Mouse (Mus musculus): ENCODE data around the gene Pde4dip.
A peak's percentile ranks its signal among the peaks of the same experiment; 100 is the strongest.

The Pde4dip gene

DNA sequence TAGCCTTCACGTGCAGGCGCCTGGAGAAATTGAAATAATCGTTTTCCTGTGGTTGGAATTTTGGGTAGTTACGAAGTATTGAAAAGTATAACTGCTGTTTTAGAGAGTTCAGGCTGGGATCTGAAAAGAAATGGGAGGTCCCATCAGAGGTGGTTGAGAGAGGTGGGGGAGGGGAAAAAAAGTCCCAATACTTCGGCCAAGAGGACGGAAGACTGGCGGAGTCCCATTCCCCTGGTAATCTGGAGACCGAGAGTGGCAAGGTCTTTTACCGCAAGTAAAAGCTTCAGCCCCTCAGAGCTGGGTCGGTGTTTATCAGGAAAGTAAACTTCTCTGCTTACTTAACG, 206.4 kb downstream of the Pde4dip start:
- DNase-seq, result no peak

GRCm38 (mm10) chr3:97681321-97682158, 207.0 kb downstream of the Pde4dip start:
- DNase-seq, result peak; percentile 86

DNA sequence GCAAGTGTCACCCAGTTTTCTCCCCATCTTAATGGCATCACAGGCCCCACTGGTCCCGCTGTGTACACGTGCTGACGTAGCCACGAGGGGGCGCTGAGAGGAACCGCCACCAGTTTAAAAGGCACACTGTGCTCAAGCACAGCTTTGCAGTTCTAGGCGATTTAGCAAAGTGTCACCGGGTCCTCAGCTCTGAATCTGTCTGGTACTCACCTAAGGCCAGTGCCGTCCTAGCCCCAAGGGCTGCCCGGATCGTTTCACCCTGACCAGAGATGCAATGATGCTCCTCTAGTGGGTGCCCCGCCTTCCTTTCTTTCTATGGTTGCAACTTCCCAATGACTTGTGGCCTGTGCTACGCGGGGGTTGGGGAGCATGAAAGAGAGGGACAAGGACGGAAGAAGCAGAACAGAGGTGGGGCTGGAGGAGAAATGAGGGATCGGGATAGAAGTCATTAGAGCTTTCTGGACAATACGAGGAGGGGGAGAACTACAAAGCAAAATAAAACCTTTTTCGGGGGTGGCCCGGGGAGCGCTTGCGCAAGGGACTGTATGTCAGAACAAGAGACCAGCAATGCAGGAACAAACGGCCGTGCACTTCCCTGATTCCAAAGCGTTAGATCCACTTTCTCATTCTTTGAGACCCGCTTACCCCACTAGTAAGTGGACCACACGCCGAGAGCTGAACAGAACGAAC, 207.7 kb downstream of the Pde4dip start:
- DNase-seq, result peak; percentile 75

GRCm38 (mm10) chr3:97678416-97678815, 210.1 kb downstream of the Pde4dip start:
- no peak for DNase-seq

DNA sequence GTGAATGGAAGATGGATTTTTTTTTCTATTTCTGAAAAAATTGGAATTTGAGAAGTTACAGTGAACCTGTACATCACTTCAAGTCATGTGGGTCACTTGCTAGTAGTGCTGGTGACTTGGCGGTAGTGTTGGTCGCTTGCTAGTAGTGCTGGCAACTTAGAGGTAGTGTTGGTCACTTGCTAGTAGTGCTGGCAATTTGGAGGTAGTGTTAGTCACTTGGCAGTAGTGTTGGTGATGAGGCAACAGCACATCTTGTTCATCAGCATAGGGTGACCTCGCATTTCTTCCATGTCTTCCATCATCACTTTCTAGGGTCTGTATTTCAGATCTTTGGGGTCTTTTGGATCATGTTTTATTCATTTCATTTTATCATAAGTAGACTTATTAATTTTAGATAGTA, 212.4 kb downstream of the Pde4dip start:
- no peak for DNase-seq

DNA sequence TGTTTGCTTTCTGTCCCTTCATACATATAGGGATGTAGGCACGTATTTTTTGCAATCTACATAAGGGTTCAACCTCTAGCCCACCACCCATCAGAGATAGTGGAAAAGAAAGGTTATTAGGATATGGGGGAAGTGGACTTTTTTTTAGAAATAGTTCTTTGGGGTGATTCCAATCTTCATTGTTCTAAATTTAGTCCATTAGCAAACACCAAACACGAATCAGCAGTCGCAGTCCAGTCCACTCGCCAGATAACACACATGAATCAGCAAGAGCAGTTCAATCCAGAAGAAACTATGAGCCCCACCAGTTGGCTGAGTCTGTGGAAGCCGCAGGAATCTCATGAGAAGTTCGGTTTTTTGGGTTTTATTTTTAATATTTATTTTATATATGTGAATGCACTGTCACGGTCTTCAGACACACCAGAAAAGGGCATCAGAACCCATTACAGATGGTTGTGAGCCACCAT, 213.8 kb downstream of the Pde4dip start, which contains the start of gene Gm17651:
Gene Gm17651, minus strand, starts transcription at position 51 of the 467 bp plus-strand sequence.
- DNase-seq, result no peak

DNA sequence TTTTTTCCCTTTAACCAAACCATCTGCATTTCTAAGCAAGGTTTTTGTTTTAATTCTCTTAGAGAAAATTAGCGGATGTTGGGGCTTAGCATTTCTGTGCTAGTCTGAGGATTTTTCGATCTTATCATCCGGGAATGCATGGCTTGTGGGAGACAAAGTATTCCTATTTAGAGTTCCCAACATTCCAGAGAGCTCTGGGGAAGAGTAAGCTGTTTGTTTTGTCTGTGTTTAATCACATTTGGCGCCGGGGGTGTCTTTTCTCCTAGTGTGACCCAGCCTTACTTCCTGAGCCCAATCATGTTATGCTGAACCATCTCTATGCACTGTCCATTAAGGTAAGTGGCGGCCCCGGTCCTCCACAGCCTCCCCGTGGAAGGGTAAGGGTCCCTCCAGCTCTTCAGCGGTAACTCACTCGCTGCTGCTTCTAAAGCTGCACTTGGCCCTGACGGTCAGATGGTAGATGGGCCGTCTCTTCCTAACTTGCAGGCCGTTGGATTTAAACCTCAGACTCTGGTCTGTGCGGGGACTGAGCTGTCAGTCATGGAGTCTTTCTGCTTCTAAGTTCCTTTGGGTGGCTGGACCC, 221.3 kb downstream of the Pde4dip start:
- DNase-seq, result no peak

DNA sequence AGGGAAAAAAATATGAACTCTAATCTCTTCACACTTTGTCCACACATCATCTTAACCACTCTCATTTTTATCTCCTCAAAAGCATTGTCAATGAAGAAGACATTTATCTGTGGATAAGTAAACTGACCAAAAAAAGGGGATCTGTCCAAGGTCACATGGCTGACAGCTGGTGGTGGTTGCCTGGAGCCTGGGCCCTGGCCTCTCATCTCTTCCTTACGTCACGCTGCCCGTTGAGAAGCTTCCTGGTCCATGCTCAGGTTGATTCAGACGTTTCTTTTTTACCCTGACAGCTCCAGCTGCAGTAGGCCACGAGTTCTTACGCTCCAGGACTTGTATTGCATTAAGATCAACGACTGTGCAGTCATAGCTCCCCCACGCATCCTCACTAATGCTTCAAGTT, 222.4 kb downstream of the Pde4dip start:
- DNase-seq, result no peak

GRCm38 (mm10) chr3:97665525-97665924, 223.0 kb downstream of the Pde4dip start:
- DNase-seq, result no peak

- no peak for DNase-seq
Observed at GRCm38 (mm10) chr3:97661206-97661605, 227.3 kb downstream of the Pde4dip start.

DNA sequence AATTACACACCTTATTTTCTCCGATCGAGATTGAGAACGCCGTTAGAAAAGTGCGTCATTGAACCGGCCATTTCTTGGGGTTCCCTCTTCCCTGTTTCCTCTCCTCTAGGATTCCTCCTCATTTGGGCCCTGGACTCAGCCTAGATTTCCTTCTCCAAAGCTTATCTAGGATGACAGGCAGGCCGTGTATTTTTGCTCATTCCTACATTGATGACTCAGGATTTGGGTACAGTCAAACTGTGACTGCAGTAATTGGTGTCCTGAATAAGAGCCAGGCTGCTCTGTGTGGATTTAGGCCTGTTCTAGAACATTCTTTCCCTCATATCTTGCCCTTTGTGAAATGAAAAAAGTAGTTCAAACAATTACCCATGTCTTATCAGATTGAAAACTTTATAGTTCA, 228.8 kb downstream of the Pde4dip start:
- DNase-seq, result no peak

GRCm38 (mm10) chr3:97658426-97659193, 229.9 kb downstream of the Pde4dip start:
- DNase-seq, result no peak

DNA sequence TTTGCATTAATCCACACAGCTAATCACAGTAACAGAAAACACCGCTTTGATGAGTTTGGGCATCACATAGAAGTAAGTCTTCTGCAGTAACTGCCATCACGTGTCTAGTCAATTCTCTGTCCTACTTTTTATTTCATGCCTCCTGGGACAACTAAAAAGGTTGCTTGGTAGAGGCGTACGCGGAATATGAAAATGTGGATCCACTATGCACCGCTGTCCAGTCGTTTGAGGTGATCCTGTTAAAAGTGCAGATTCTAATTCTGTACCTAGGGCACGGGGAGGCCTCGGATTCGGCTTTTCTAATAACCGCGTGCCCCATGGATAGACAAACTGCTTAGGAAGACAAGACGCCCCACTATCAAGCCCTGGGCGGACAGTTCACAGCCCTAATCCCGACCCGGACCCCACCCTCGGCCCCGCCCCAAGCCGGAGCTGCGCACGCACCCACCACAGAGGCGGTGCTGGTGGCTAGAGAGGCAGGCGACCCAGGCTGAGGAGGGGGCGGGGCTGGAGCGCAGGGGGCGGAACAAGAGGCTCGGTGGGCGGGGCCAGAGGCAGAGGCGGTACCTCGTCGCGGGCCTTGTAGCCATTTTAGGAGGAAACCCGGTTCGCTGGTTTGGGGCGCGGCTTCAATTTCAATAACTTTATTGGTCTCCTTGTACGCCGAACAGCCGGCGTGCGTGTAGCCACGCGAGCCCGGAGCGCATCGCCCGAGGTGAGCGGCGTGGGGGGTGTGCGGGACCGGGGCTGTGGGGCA, 230.7 kb downstream of the Pde4dip start, which contains the start of gene Prkab2:
Gene Prkab2, plus strand, starts transcription at position 539 of the 757 bp plus-strand sequence.
- peak; percentile 100 for DNase-seq

- peak; percentile 48 for DNase-seq
Observed at GRCm38 (mm10) chr3:97654901-97655300, 233.6 kb downstream of the Pde4dip start.

- no peak for DNase-seq
Observed at GRCm38 (mm10) chr3:97653781-97654180, 234.7 kb downstream of the Pde4dip start.

- no peak for DNase-seq
Observed at GRCm38 (mm10) chr3:97651604-97652003, 236.9 kb downstream of the Pde4dip start.

DNA sequence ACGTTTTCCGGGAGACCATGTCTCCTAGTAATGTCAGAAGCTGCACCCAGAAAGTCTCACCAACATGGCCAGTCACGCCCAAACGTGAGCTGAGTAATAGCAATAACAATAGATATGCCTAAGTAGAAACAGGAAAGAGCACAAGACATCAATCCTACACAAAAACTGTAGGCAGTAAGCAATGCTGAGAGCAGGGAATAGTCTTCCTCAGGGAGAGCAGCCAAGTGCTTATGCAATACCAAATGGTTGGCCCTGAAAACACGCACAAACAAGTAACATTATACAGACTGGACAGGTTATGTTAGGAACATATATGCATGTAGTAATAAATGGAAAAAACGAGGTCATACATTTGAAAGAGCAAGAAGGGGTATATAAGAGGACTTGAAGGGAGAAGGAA, 239.0 kb downstream of the Pde4dip start:
- DNase-seq, result no peak

GRCm38 (mm10) chr3:97649022-97649421, 239.5 kb downstream of the Pde4dip start:
- DNase-seq, result no peak

DNA sequence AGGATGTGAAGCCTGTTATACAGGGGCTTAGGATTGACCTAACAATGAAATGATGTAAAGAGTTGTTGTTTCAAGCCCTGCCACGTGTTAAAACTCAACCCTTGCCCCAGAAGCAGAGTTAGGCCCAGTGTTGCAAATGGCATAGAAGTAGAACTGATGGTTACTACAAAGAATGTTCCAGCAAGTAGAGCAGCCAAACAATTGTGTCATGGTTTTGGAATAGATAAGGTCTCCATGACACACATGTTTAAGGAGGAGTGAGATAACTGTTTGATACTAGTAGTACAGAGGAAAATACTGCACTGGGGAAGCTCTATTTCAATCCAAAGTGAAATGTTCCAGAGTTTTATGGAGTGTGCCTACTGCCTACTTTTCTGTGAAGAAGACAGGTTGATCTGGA, 240.0 kb downstream of the Pde4dip start:
- DNase-seq, result no peak

GRCm38 (mm10) chr3:97642001-97642400, 246.5 kb downstream of the Pde4dip start:
- DNase-seq, result no peak

GRCm38 (mm10) chr3:97641396-97641795, 247.1 kb downstream of the Pde4dip start:
- no peak for DNase-seq

All from kidney, adult 9 months (tissue).